Mouse (Mus musculus): ENCODE measurements around the gene Rasa2. TPM values are rescaled to one million over a fixed set of nuclear protein-coding genes. Genes with fewer than 3 reads are reported as not detected.

The Rasa2 gene
- polyA plus RNA-seq, 1 experiment: 3.0 TPM

DNA sequence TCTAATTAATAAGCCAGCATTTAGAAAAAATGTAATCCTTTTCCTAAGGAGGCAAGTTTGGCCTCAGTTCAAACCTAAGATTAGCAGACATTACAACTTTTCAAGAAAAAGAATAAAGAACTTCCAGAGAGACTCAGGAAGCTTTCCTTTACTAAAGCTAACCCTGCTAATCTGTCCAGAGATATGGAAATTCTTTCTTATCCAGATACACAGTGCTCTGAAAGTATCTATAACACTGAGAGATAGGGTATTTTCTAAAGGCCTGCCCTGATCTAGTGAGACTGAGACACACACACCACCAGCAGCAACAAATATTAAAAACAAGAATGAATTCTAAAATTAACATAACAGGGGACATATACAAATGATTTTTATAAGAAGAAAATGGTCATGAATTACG, 4.4 kb downstream of the Rasa2 start:
- TF ChIP-seq GATA1 (IDR thresholded peaks at IDR 0.05; ENCODE audit: low read length): no peak

GRCm38 (mm10) chr9:96618448-96619176, 12.8 kb downstream of the Rasa2 start:
- no peak for TF ChIP-seq GATA1 (IDR thresholded peaks at IDR 0.05; ENCODE audit: low read length)

DNA sequence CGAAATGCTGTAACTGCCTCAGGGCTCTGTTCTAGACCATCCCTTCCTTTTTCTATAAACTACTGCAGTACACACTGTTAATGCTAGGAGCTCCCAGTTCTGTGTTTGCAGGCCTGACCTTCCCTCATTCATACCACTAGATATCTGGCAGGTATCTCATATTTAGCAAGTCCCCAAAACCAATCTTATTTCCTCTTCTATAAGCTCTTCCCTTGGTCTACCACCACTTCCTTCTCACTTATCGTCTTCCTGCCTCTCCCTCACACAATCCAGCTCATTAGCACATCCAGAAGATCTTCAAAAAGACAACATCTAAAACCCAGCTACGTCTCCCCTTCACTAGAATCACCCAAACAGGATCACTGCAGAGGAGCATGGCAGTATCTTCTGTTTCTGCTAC, 19.1 kb downstream of the Rasa2 start:
- peak; percentile 27 for TF ChIP-seq GATA1 (IDR thresholded peaks at IDR 0.05; ENCODE audit: low read length)

DNA sequence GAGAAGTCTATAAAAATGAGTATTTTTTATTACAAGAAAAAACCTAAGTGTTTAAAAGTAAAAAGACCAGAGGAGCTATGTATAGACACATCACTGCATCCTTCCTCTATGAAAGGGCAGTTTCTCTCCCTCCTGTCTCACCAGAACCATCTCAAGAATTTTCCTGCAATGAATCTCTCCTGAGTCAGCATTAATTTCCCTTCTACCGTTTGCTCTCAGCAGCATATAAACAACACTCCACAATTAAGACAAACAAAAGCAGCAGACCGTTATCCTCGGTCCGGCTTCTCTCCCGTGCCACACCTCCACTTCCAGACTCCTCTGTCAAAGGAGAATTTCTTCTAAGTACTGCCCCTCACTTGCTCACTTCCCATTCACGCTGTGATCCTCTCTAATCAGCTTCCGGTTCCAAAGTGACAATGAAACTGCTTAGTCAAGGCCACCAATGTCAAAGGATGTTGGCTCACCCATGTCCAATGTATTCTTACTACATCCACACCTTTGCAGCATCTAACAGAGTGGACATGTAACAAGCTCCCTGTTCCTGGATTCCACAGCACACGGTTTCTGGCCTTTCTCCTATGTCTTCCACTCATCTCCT, 19.6 kb downstream of the Rasa2 start:
- TF ChIP-seq GATA1 (IDR thresholded peaks at IDR 0.05; ENCODE audit: low read length): no peak

DNA sequence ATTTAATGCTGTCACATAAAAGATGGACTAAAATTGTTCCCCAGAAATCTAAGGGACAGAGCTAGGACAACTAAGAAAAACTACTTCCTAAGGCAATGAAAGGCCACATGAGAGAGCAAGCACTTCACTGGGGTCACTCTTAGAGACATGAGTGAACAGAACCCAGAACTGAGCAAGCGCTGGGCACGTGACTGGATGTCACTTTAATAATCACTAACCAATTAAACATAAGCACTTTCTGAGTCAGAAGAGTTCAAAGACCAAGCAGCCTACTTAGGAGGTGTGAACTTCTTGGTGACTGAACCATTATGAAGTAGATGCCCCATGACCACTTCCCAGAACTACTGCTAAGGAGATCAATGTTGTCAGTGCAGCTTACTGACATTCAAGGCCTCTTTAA, 20.6 kb downstream of the Rasa2 start:
- no peak for TF ChIP-seq GATA1 (IDR thresholded peaks at IDR 0.05; ENCODE audit: low read length)

DNA sequence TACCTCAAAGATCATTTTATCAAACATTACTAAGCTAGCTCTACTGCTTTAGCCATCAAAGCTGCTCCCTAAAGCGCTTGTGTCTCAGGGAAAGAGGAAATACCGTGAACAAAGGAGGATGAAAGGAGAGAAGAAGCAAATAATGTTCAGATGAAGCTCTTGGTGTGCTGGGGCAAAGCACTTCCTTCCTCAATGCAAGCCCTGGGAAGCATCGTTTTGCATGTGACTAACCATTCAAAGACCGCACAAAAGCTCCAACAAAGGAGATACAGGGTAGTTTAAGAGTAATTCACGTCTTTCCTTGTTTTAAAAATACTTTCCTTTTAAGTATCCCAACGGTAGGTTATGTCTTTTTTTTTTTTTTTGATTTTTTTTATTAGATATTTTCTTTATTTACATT, 28.0 kb downstream of the Rasa2 start:
- TF ChIP-seq GATA1 (IDR thresholded peaks at IDR 0.05; ENCODE audit: low read length): no peak

- no peak for TF ChIP-seq GATA1 (IDR thresholded peaks at IDR 0.05; ENCODE audit: low read length)
These were observed 33.5 kb downstream of the Rasa2 start for GRCm38 (mm10) chr9:96597899-96598298.

DNA sequence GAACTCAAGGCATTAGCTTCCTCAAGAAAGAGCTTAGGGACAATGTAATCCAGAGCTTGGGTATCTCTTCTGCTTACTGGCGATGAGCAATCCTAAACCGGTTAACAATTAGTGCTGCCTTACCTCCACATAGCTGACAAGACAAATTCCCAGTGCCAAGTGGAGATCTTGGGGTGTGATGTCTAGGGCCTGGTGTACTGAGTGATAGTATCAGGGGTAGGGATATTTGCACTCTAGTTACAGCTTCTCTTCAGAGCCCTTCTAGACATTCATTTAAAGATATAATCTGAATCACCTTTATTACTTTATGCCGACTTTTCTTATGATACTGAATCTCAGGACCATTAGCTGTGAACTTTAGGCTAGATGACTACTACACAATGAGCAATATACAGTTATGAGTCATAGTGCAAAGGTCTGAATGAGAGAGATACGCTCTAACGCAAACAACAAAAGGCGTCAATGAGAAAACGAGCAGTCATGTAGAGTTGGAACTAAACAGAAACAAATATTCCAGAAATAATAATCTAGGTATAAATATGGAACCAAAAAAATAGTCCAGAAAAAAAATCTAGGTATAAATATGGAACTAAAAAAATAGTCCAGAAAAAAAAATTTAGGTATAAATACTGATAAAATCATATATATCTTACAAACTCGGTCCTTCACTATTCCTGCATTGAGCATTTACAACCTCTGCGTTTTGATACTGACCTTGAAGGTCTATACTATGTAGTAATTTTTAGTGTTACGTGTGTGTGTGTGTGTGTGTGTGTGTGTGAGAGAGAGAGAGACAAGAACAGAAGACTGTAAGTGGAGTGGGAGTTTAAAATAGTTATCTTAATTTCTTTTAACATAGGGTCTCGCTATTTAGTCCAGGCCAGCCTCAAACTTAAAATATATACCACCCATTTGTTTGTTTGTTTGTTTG, 38.5 kb downstream of the Rasa2 start:
- no peak for TF ChIP-seq GATA1 (IDR thresholded peaks at IDR 0.05; ENCODE audit: low read length)

GRCm38 (mm10) chr9:96589346-96589745, 42.1 kb downstream of the Rasa2 start:
- no peak for TF ChIP-seq GATA1 (IDR thresholded peaks at IDR 0.05; ENCODE audit: low read length)

GRCm38 (mm10) chr9:96583496-96583895, 47.9 kb downstream of the Rasa2 start:
- no peak for TF ChIP-seq GATA1 (IDR thresholded peaks at IDR 0.05; ENCODE audit: low read length)

DNA sequence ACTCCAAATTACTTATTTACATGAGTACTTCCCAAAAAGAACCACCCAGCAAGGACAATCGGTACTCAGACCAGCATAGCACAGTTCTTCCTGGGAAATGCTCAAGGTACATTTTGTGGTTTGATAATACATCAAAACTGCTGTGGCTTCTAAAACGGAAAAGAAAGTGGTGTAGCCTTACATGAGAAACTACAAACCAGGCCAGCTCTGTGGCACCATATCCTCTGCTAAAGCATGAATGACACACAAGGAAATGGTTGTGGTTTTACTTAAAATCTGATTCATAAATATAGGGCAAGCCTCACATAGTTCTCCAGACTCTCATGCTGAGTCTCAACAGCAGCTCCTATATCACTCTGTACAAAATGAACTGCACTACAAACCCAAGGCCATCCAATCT, 48.3 kb downstream of the Rasa2 start:
- no peak for TF ChIP-seq GATA1 (IDR thresholded peaks at IDR 0.05; ENCODE audit: low read length)

GRCm38 (mm10) chr9:96578190-96578589, 53.2 kb downstream of the Rasa2 start:
- TF ChIP-seq GATA1 (IDR thresholded peaks at IDR 0.05; ENCODE audit: low read length): no peak

DNA sequence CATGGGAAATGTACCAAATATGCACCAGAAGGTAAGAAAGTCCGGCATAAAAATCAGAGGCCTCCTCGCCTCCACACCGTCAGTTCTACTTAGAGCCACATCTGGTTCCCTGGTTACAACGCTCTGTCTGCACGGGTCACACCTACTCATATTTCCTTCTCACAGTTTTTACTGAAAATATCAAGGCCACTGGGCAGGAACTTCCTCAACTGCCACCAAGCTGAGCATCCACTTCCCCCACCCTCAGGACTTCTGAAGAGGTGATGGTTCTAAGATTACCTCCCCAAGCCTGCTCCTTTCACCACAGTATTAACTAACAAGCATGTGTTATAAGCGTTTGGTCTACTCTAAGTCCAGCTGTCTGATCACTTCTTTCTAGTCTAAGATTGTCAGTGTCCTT, 53.7 kb downstream of the Rasa2 start:
- no peak for TF ChIP-seq GATA1 (IDR thresholded peaks at IDR 0.05; ENCODE audit: low read length)

DNA sequence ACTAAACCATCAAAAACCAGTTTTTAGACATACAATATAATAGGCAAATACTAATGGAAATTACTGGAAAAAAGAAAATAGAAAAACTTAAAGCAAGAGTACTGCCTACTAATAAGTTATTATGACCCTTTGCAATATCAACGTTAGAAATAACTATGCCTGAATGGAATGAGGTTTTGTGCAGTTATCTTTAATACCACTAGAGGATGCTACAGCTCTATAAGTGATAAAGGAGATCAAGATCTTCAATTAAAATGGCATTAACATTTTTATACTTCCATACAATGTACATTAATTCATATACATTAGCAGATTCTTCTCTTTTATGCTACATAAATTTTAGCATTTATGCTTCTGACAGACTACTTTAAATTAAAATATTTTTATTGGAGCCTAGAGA, 58.2 kb downstream of the Rasa2 start:
- no peak for TF ChIP-seq GATA1 (IDR thresholded peaks at IDR 0.05; ENCODE audit: low read length)

DNA sequence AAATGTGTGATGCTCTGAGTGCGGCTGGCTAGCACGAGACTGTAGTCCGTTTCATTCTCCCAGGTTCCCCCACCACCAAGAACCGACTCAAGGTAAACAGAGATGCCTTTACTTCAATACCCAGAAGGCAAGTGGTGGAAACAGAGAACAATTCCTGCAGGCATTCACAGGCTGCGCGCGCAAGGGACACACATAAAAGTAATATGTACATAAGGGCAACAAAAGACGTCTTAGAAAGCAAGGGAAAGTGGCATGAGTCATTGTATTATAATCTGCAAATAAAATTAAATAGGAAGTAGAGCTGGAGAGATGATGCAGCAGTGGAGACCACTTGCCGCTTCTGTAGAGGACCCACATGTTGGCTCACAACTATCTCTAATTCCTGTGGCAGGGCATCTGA, 58.7 kb downstream of the Rasa2 start:
- no peak for TF ChIP-seq GATA1 (IDR thresholded peaks at IDR 0.05; ENCODE audit: low read length)

DNA sequence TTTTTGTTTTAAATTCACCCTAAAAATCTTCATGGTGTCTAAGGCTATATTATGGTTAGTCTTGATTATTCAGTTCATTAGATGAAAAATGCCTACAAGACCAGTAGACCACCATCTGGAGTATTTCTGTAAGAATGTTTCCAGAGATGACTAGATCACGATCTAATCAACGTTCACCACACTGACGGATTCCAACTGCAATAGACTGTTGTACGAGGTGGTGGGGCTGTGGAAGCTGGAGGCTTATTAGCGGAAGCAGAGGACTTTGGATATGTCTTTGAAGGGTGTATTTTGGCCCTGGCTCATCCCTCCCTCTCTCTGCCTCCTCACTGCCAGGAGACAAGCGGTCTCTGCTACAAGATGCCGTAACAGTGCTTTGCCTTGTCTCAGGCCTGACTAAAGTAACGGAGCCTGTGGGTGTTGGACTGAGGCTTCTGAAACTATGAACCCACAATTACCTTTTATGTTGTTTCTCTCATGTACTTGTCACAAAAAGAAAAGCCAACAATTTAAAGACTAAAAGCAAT, 64.9 kb downstream of the Rasa2 start:
- peak; percentile 22 for TF ChIP-seq GATA1 (IDR thresholded peaks at IDR 0.05; ENCODE audit: low read length)

Data from G1E-ER4 (cell line).